Mouse (Mus musculus): ENCODE results near the gene Slc2a6. TPM values are rescaled to one million over a fixed set of nuclear protein-coding genes. Genes with fewer than 3 reads are reported as not detected.

Slc2a6 gene
- total and polyA plus RNA-seq, 3 experiments = 22.1 to 55.9 (median 43.3) TPM

- H3K4me3 ChIP-seq (replicated peaks in 1 of 3; ENCODE audit: low read depth in 2 of 3, low read length in 2 of 3, poor library complexity in 1 of 3) = peak overlapping the region; percentile 29 to 74 (median 72)
- no peak overlapping the region for H3K9ac ChIP-seq (ENCODE audit: insufficient read depth, low read depth)
- dilution Hi-C loops (cut with MboI; ENCODE audit: extremely low pct_ligation_motif_present, extremely low pct_unique_long_range_greater_than_20kb, low sequenced_read_pairs) = no loop called here
- in situ Hi-C loops (cut with MboI; ENCODE audit: low pct_ligation_motif_present, low pct_unique_long_range_greater_than_20kb, low sequenced_read_pairs) = no loop called here
- TF ChIP-seq BHLHE40 (IDR thresholded peaks at IDR 0.05; ENCODE audit: low read depth, low read length) (peak; percentile 69), NELFE (IDR thresholded peaks at IDR 0.05; ENCODE audit: low read depth, low read length) (no peak), ZKSCAN1 (IDR thresholded peaks at IDR 0.05; ENCODE audit: borderline replicate concordance, low read depth, low read length) (no peak), SIN3A (IDR thresholded peaks at IDR 0.05; ENCODE audit: low read length) (peak; percentile 48), HCFC1 (IDR thresholded peaks at IDR 0.05; ENCODE audit: low read depth, low read length) (no peak), SMC3 (IDR thresholded peaks at IDR 0.05; ENCODE audit: low read depth, low read length) (no peak), NRF1 (IDR thresholded peaks at IDR 0.05; ENCODE audit: low read depth, low read length) (no peak), USF1 (IDR thresholded peaks at IDR 0.05; ENCODE audit: low read depth, low read length) (no peak), IRF4 (IDR thresholded peaks at IDR 0.05; ENCODE audit: low read depth, low read length) (no peak), KAT2A (IDR thresholded peaks at IDR 0.05; ENCODE audit: insufficient replicate concordance, low read length) (no peak), TBP (conservative IDR thresholded peaks at IDR 0.05; ENCODE audit: low read depth, low read length) (0 out of 2 replicates have a peak, but pooled peaks have one; percentile 26), EP300 (IDR thresholded peaks at IDR 0.05; ENCODE audit: low read length) (peak; percentile 33; the same call in 1 of the 2 replicates), ETS1 (conservative IDR thresholded peaks at IDR 0.05; ENCODE audit: low read depth, low read length) (peak; percentile 73), POLR2AphosphoS2 (IDR thresholded peaks at IDR 0.05; ENCODE audit: low read depth, low read length) (no peak), GABPA (IDR thresholded peaks at IDR 0.05; ENCODE audit: insufficient replicate concordance, low read depth, low read length) (no peak), MEF2A (IDR thresholded peaks at IDR 0.05; ENCODE audit: borderline replicate concordance, low read depth, low read length) (peak; percentile 35; the same call in 1 of the 2 replicates), JUN (IDR thresholded peaks at IDR 0.05; ENCODE audit: insufficient read depth, low read depth, low read length) (no peak), MAFK (IDR thresholded peaks at IDR 0.05; ENCODE audit: insufficient replicate concordance, low read length) (0 out of 2 replicates have a peak, but pooled peaks have one; percentile 8), POLR2A (IDR thresholded peaks at IDR 0.05; ENCODE audit: low read depth, low read length) (0 out of 2 replicates have a peak, but pooled peaks have one; percentile 18)
- H3K79me2 ChIP-seq (replicated peaks; ENCODE audit: control insufficient read depth, extremely low read depth, insufficient read depth, poor library complexity, severe bottlenecking) = peaks cover 4% of the 10 kb centered on the region; the same call in 1 of the 2 replicates
- peaks cover 42 to 50% of the 10 kb centered on the region in 2 experiments for H3K36me3 ChIP-seq (replicated peaks in 1 of 2; ENCODE audit: control insufficient read depth in 1 of 2, insufficient read depth in 1 of 2, low read length in 1 of 2)
- peaks cover 24 to 60% of the 10 kb centered on the region in 2 experiments for H3K4me1 ChIP-seq (ENCODE audit: control insufficient read depth in 1 of 2, insufficient read depth in 2 of 2)
- no peaks in the 10 kb centered on the region for H3K9me3 ChIP-seq (replicated peaks; ENCODE audit: low read length)
- H3K27me3 ChIP-seq (replicated peaks) = no peaks in the 10 kb centered on the region
- peak overlapping the region; percentile 55 for H3K27ac ChIP-seq (ENCODE audit: insufficient read depth, low read depth)
- DNase-seq (ENCODE audit: extremely low read depth) = peak; percentile 56
- peak overlapping the region; percentile 53 for H3K4me2 ChIP-seq (ENCODE audit: insufficient read depth, low read depth, poor library complexity, severe bottlenecking)
Observed at GRCm38 (mm10) chr2:27025545-27025944, 2.3 kb downstream of the Slc2a6 start.

- in situ Hi-C loops (cut with MboI; ENCODE audit: low pct_ligation_motif_present, low pct_unique_long_range_greater_than_20kb, low sequenced_read_pairs) (loop anchor here (5.0 kb wide), 1 partner anchor 97 kb away; no protein-coding TSS in a partner anchor), dilution Hi-C loops (cut with MboI; ENCODE audit: extremely low pct_ligation_motif_present, extremely low pct_unique_long_range_greater_than_20kb, low sequenced_read_pairs) (no loop called here)
- Histone ChIP-seq H3K4me2 (ENCODE audit: insufficient read depth, low read depth, poor library complexity, severe bottlenecking) (no peak overlapping the region), H3K79me2 (replicated peaks; ENCODE audit: control insufficient read depth, extremely low read depth, insufficient read depth, poor library complexity, severe bottlenecking) (peaks cover 4% of the 10 kb centered on the region; the same call in 1 of the 2 replicates), H3K9ac (ENCODE audit: insufficient read depth, low read depth) (no peak overlapping the region), H3K9me3 (replicated peaks; ENCODE audit: low read length) (no peaks in the 10 kb centered on the region), H3K36me3 (replicated peaks in 1 of 2; ENCODE audit: control insufficient read depth in 1 of 2, insufficient read depth in 1 of 2, low read length in 1 of 2) (peaks cover 43 to 64% of the 10 kb centered on the region in 2 experiments), H3K4me1 (ENCODE audit: control insufficient read depth in 1 of 2, insufficient read depth in 2 of 2) (peaks cover 20 to 50% of the 10 kb centered on the region in 2 experiments), H3K4me3 (replicated peaks in 1 of 3; ENCODE audit: low read depth in 2 of 3, low read length in 2 of 3, poor library complexity in 1 of 3) (no peak overlapping the region), H3K27ac (ENCODE audit: insufficient read depth, low read depth) (no peak overlapping the region), H3K27me3 (replicated peaks) (no peaks in the 10 kb centered on the region)
- no peak for DNase-seq (ENCODE audit: extremely low read depth)
- TF ChIP-seq MEF2A (IDR thresholded peaks at IDR 0.05; ENCODE audit: borderline replicate concordance, low read depth, low read length) (no peak), MAX (IDR thresholded peaks at IDR 0.05; ENCODE audit: low read length) (no peak), MYC (IDR thresholded peaks at IDR 0.05; ENCODE audit: low read depth, low read length) (no peak), RCOR1 (conservative IDR thresholded peaks at IDR 0.05; ENCODE audit: low read depth, low read length) (no peak), ZNF384 (IDR thresholded peaks at IDR 0.05; ENCODE audit: low read depth, low read length) (no peak), CHD1 (IDR thresholded peaks at IDR 0.05; ENCODE audit: low read depth, low read length) (no peak), JUND (conservative IDR thresholded peaks at IDR 0.05; ENCODE audit: low read depth, low read length) (no peak), POLR2A (IDR thresholded peaks at IDR 0.05; ENCODE audit: low read depth, low read length) (no peak), UBTF (IDR thresholded peaks at IDR 0.05; ENCODE audit: low read depth, low read length) (no peak), POLR2AphosphoS2 (IDR thresholded peaks at IDR 0.05; ENCODE audit: low read depth, low read length) (no peak), CHD2 (IDR thresholded peaks at IDR 0.05; ENCODE audit: low read length) (no peak), ZKSCAN1 (IDR thresholded peaks at IDR 0.05; ENCODE audit: borderline replicate concordance, low read depth, low read length) (no peak), KAT2A (IDR thresholded peaks at IDR 0.05; ENCODE audit: insufficient replicate concordance, low read length) (no peak)
Observed at GRCm38 (mm10) chr2:27024136-27024535, 3.7 kb downstream of the Slc2a6 start.
